Mouse (Mus musculus): ENCODE measurements around the gene Ccdc88b. TPM values are rescaled to one million over a fixed set of nuclear protein-coding genes. Genes with fewer than 3 reads are reported as not detected.

The Ccdc88b gene
- polyA plus RNA-seq, 1 experiment from 2014 or later: 0.51 TPM

- Histone ChIP-seq H3K4me1 (replicated peaks) (no peaks in the 10 kb centered on the region), H3K4me2 (replicated peaks) (no peak overlapping the region), H3K9ac (replicated peaks) (no peak overlapping the region), H3K4me3 (replicated peaks) (no peak overlapping the region), H3K36me3 (no peaks in the 10 kb centered on the region), H3K9me3 (peaks cover 10% of the 10 kb centered on the region), H3K27me3 (no peaks in the 10 kb centered on the region), H3K27ac (no peak overlapping the region)
- ATAC-seq: no peak
- 89% methylated on average over 6 of the region's 6 CpGs for WGBS
These were observed 17.8 kb upstream of the Ccdc88b start for GRCm38 (mm10) chr19:6875834-6876233.

- Histone ChIP-seq H3K36me3 (no peaks in the 10 kb centered on the region), H3K4me1 (replicated peaks) (no peaks in the 10 kb centered on the region)
- no peak for ATAC-seq
These were observed 16.2 kb upstream of the Ccdc88b start for GRCm38 (mm10) chr19:6874257-6874656.

GRCm38 (mm10) chr19:6872701-6873100 lies 14.7 kb upstream of the Ccdc88b start:
- H3K4me3 ChIP-seq (replicated peaks): no peak overlapping the region
- H3K27ac ChIP-seq: no peak overlapping the region
- 82% methylated on average over 3 of the region's 3 CpGs for WGBS
- no peak overlapping the region for H3K4me2 ChIP-seq (replicated peaks)
- ATAC-seq: no peak
- no peaks in the 10 kb centered on the region for H3K27me3 ChIP-seq
- no peak overlapping the region for H3K9ac ChIP-seq (replicated peaks)
- no peaks in the 10 kb centered on the region for H3K36me3 ChIP-seq
- no peaks in the 10 kb centered on the region for H3K4me1 ChIP-seq (replicated peaks)
- no peaks in the 10 kb centered on the region for H3K9me3 ChIP-seq

More at GRCm38 (mm10) chr19:6874257-6874656, 16.2 kb upstream of the Ccdc88b start:
- H3K4me2 ChIP-seq (replicated peaks): no peak overlapping the region
- no peak overlapping the region for H3K4me3 ChIP-seq (replicated peaks)
- WGBS: 69% methylated on average over 1 of the region's 1 CpGs
- H3K9ac ChIP-seq (replicated peaks): no peak overlapping the region
- H3K9me3 ChIP-seq: peaks cover 7% of the 10 kb centered on the region; the same call in 1 of the 2 replicates
- no peaks in the 10 kb centered on the region for H3K27me3 ChIP-seq
- H3K27ac ChIP-seq: no peak overlapping the region

- 67% methylated on average over 5 of the region's 5 CpGs for WGBS
- no peak overlapping the region for H3K27ac ChIP-seq
- no peaks in the 10 kb centered on the region for H3K27me3 ChIP-seq
- no peak overlapping the region for H3K4me2 ChIP-seq (replicated peaks)
- no peaks in the 10 kb centered on the region for H3K9me3 ChIP-seq
- H3K4me1 ChIP-seq (replicated peaks): no peaks in the 10 kb centered on the region
- ATAC-seq: no peak
- H3K4me3 ChIP-seq (replicated peaks): no peak overlapping the region
- no peaks in the 10 kb centered on the region for H3K36me3 ChIP-seq
- H3K9ac ChIP-seq (replicated peaks): no peak overlapping the region
These were observed 13.7 kb upstream of the Ccdc88b start for GRCm38 (mm10) chr19:6871574-6872271.

DNA sequence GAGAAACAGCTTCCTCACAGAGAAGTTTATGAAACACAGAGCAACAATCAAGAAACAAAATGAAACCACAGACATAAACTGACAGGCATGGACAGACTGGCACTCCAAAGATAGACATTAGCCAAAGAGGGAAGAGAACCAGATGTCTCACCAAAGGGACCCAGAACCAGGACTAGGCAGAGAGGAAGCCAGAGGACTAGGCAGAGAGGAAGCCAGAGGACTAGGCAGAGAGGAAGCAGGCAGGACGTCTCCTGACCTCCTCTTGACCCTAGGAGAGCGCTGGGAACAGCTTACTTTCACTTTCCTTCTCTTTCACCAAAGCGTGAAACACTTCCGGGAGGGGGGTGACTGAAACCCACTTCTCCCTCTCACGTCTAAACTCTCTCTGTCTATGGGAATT lies 11.3 kb upstream of the Ccdc88b start:
- Histone ChIP-seq H3K27ac (no peak overlapping the region), H3K9me3 (no peaks in the 10 kb centered on the region), H3K4me3 (replicated peaks) (no peak overlapping the region), H3K36me3 (no peaks in the 10 kb centered on the region), H3K4me2 (replicated peaks) (no peak overlapping the region), H3K9ac (replicated peaks) (no peak overlapping the region), H3K27me3 (no peaks in the 10 kb centered on the region), H3K4me1 (replicated peaks) (no peaks in the 10 kb centered on the region)
- ATAC-seq: no peak
- 18% methylated on average over 5 of the region's 5 CpGs for WGBS

GRCm38 (mm10) chr19:6861451-6861850 lies 3.4 kb upstream of the Ccdc88b start:
- WGBS: 95% methylated on average over 4 of the region's 4 CpGs
- no peak for ATAC-seq
- no peak overlapping the region for H3K4me3 ChIP-seq (replicated peaks)
- no peaks in the 10 kb centered on the region for H3K9me3 ChIP-seq
- no peaks in the 10 kb centered on the region for H3K27me3 ChIP-seq
- no peak overlapping the region for H3K4me2 ChIP-seq (replicated peaks)
- H3K27ac ChIP-seq: no peak overlapping the region
- no peaks in the 10 kb centered on the region for H3K36me3 ChIP-seq
- H3K4me1 ChIP-seq (replicated peaks): no peaks in the 10 kb centered on the region
- H3K9ac ChIP-seq (replicated peaks): no peak overlapping the region

GRCm38 (mm10) chr19:6860706-6861105 lies 2.7 kb upstream of the Ccdc88b start:
- no peaks in the 10 kb centered on the region for H3K9me3 ChIP-seq
- 81% methylated on average over 6 of the region's 6 CpGs for WGBS
- H3K9ac ChIP-seq (replicated peaks): no peak overlapping the region
- H3K27me3 ChIP-seq: peaks cover 5% of the 10 kb centered on the region; the same call in 1 of the 2 replicates
- no peaks in the 10 kb centered on the region for H3K36me3 ChIP-seq
- H3K4me2 ChIP-seq (replicated peaks): no peak overlapping the region
- no peak overlapping the region for H3K4me3 ChIP-seq (replicated peaks)
- peaks cover under 1% of the 10 kb centered on the region; the same call in 1 of the 2 replicates for H3K4me1 ChIP-seq (replicated peaks)
- H3K27ac ChIP-seq: no peak overlapping the region
- no peak for ATAC-seq

- H3K27me3 ChIP-seq: peaks cover 10% of the 10 kb centered on the region
- H3K36me3 ChIP-seq: no peaks in the 10 kb centered on the region
- ATAC-seq: no peak
- H3K4me2 ChIP-seq (replicated peaks): no peak overlapping the region
- no peak overlapping the region for H3K9ac ChIP-seq (replicated peaks)
- no peaks in the 10 kb centered on the region for H3K9me3 ChIP-seq
- peaks cover 8% of the 10 kb centered on the region; the same call in 1 of the 2 replicates for H3K4me1 ChIP-seq (replicated peaks)
- no peak overlapping the region for H3K4me3 ChIP-seq (replicated peaks)
- 89% methylated on average over 3 of the region's 3 CpGs for WGBS
- H3K27ac ChIP-seq: no peak overlapping the region
These were observed 2.0 kb upstream of the Ccdc88b start for GRCm38 (mm10) chr19:6859971-6860370.

GRCm38 (mm10) chr19:6859032-6859651 lies 1.1 kb upstream of the Ccdc88b start:
- no peak overlapping the region for H3K4me3 ChIP-seq (replicated peaks)
- peaks cover 12% of the 10 kb centered on the region; the same call in 1 of the 2 replicates for H3K4me1 ChIP-seq (replicated peaks)
- H3K27ac ChIP-seq: no peak overlapping the region
- no peak for ATAC-seq
- H3K9me3 ChIP-seq: no peaks in the 10 kb centered on the region
- no peaks in the 10 kb centered on the region for H3K36me3 ChIP-seq
- 76% methylated on average over 2 of the region's 2 CpGs for WGBS
- no peak overlapping the region for H3K4me2 ChIP-seq (replicated peaks)
- no peak overlapping the region for H3K9ac ChIP-seq (replicated peaks)
- peaks cover 19% of the 10 kb centered on the region for H3K27me3 ChIP-seq

DNA sequence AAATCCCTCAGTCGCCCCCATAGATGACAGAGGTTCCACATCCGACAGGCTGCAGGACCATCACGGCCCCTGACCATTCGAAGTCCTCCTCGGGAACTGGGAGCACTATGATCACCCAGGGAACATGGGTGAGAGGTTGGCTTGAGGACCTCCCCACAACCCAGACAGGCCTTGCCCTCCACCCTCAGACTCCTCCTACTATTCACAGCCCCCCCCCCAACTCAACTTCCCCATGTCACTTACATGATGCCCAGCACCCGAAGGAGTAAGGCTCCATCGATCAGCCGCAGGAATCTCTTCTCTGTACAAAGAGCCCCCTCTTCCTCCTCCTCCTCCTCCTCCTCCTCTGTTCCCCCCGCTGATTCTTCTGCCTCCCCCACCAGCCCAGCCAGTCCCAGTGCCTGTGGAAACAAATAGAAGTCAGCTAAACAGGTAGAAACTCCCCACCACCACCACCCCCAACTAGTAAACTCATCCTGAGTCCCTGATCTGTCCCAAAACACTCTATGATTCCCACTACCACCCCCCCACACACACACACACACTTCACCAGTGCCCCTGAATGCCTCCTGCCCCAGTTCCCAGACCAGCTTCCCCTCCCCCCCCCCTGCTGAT lies 513 bp downstream of the Ccdc88b start:
- Histone ChIP-seq H3K4me2 (replicated peaks) (no peak overlapping the region), H3K4me3 (replicated peaks) (no peak overlapping the region), H3K9ac (replicated peaks) (no peak overlapping the region), H3K4me1 (replicated peaks) (peaks cover 12% of the 10 kb centered on the region; the same call in 1 of the 2 replicates), H3K27me3 (peaks cover 21% of the 10 kb centered on the region), H3K9me3 (no peaks in the 10 kb centered on the region), H3K36me3 (no peaks in the 10 kb centered on the region), H3K27ac (no peak overlapping the region)
- 74% methylated on average over 9 of the region's 9 CpGs for WGBS
- ATAC-seq: no peak

DNA sequence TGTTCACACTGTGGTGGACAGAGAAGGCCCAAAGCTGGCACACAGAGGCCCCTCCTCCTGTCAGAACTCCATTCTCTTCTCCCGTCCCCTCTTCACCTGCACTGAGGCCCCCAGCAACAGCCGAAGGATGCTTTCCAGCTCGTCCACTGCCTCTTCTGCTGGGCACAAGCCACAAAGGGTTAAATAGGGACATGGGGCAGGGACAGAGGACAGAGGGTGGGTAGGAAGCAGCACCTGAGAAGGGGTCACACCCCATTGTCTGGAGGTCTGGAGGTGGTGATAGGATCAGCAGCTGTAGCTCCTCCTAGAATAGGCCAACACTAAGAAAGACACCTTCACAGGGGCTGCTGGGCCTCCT lies 1.0 kb downstream of the Ccdc88b start:
- H3K36me3 ChIP-seq: no peaks in the 10 kb centered on the region
- WGBS: 51% methylated on average over 3 of the region's 3 CpGs
- no peak overlapping the region for H3K4me3 ChIP-seq (replicated peaks)

GRCm38 (mm10) chr19:6856281-6857002 lies 1.6 kb downstream of the Ccdc88b start:
- H3K4me2 ChIP-seq (replicated peaks): no peak overlapping the region
- H3K27me3 ChIP-seq: peaks cover 21% of the 10 kb centered on the region
- H3K9me3 ChIP-seq: no peaks in the 10 kb centered on the region
- H3K36me3 ChIP-seq: no peaks in the 10 kb centered on the region
- WGBS: 42% methylated on average over 12 of the region's 12 CpGs
- no peak overlapping the region for H3K9ac ChIP-seq (replicated peaks)
- peaks cover 12% of the 10 kb centered on the region; the same call in 1 of the 2 replicates for H3K4me1 ChIP-seq (replicated peaks)
- H3K27ac ChIP-seq: no peak overlapping the region
- peak; percentile 44; the same call in 1 of the 2 replicates for ATAC-seq
- H3K4me3 ChIP-seq (replicated peaks): no peak overlapping the region

More for the DNA sequence above, 1.0 kb downstream of the Ccdc88b start:
- Histone ChIP-seq H3K9ac (replicated peaks) (no peak overlapping the region), H3K4me2 (replicated peaks) (no peak overlapping the region), H3K27me3 (peaks cover 21% of the 10 kb centered on the region), H3K4me1 (replicated peaks) (peaks cover 12% of the 10 kb centered on the region; the same call in 1 of the 2 replicates), H3K27ac (no peak overlapping the region), H3K9me3 (no peaks in the 10 kb centered on the region)
- no peak for ATAC-seq
